Mouse (Mus musculus): ENCODE results near the gene Cep41.
A peak's percentile ranks its signal among the peaks of the same experiment; 100 is the strongest.

Gene Cep41

DNA sequence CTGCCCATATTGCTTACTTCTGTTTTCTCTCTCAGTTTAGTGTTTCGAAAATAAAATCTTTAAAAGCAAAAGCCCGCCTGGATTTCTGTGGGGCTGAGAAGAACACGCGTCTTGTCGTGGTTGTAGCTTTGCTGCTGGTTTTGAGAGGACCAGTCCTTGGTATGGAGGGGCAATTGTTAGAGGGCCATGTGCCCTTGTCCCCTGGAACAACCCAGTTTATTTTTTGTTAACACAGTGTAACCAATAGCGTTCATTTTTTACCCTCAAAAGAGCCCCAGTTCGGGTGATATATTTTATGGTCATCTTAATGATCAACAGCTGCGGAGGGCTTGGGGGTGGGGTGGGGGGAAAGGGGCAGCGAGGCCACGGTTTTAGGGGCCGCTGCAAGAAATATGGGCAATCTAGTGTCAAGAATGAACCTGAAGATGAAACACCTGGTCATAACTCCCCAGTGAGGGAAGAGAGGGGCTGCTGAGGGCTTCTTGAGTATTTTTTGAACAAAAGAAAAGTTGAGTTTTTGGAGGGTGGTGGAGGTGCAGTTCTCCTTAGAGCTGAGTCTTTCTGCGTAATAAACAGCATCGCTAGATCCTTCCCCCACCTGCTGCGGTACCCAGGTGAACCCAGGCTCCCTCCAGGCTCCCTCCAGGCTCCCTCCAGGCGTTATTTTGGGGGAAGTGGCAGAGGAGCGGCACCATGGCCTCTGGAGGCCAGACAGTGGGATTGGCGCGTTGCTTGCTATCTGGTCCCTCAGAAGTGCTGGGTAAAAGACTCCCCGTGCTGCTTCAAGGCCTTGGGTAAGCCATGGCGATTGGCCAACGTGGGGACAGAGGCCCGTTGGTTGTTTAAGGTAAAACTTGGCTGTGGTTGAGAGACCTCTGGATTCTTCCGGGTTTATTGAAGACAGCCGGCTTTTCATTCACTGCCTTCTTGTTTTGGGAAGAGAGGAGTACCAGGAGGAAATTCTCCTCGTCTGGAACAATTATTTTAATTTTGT is 17.1 kb upstream of the Cep41 start:
- DNase-seq = no peak

- no peak for DNase-seq
Measured at GRCm38 (mm10) chr6:30709115-30709514, 15.6 kb upstream of the Cep41 start.

GRCm38 (mm10) chr6:30703977-30704602 is 10.5 kb upstream of the Cep41 start:
- no peak for DNase-seq

- DNase-seq = no peak
Measured at GRCm38 (mm10) chr6:30703476-30703875, 9.9 kb upstream of the Cep41 start.

DNA sequence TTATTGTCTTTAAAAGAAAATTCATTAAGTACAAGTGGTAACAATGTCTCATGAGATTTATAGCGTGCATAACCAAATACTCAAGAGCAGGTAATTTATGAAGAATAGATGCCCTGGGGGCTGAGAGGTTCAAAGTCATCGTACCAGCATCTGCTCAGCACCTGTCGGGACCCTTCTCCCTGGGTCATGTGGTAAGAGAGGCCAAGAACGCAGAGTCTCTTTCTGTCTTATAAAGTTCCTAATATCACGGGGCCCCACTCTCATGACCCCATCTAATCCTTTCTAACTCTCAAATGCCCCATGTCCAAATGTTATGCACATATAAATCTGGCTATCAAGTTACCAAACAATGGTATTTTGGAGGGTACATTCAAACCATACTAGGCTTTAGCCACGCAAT is 9.3 kb upstream of the Cep41 start:
- no peak for DNase-seq

DNA sequence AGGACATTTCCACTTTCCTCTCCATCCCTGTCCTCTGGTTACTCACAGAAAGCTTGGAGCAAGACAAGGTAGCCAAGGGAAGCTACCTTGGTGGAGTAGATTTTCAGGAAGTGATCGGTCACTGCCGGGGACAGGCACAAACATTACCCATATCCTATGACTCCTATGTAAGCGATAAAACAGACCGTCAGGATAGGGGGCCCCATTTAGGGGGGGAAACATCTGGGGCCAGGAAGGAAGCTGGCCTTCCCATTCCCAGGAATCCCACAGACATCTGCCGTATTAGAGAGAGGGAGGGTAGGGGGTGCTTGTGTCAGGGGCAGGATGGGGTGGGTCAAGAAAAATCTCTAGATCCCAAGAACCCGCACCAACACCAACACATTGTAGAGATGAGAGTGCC is 6.6 kb upstream of the Cep41 start:
- DNase-seq = no peak

DNA sequence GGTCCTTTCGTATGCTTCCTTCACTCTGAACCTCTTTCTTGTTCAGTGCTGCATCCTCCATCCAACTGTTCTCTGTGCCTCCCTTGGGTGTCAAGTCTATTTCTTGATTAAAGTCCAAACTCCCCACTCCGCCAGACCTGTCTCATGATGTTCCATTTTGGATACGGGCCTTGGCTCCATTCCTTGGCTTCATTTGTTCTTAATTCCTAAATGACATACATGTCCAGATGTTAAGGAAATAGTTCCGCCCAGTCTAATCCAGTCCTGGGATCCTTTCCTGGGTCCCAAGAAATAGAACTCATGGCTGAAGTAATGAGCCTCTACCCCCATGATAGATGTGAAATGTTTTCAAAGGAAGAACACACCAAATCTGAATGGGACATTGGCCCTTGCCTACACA is 4.5 kb upstream of the Cep41 start:
- DNase-seq = no peak

GRCm38 (mm10) chr6:30697464-30697863 is 3.9 kb upstream of the Cep41 start:
- DNase-seq = no peak

DNA sequence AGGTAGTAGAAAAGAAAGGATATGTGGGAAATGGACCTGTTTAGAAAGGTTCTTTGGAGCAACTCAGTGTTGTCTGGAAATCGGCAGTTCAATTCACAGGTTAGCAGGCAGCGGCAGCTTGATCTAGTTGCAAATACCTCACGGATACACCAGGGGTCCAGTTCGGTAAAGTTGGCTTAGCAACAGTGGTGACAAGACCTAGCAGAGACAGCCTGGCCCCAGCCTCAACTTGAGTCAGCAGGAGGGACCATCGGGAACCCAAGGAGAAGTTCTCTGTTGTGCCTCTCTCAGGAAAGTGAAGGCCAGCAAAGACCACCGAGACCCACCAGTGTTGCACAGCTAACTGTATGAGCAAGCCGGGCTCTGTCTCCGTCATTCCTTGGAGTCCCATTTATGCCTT is 1.6 kb upstream of the Cep41 start:
- DNase-seq = no peak

GRCm38 (mm10) chr6:30694209-30694608 is 660 bp upstream of the Cep41 start:
- no peak for DNase-seq

DNA sequence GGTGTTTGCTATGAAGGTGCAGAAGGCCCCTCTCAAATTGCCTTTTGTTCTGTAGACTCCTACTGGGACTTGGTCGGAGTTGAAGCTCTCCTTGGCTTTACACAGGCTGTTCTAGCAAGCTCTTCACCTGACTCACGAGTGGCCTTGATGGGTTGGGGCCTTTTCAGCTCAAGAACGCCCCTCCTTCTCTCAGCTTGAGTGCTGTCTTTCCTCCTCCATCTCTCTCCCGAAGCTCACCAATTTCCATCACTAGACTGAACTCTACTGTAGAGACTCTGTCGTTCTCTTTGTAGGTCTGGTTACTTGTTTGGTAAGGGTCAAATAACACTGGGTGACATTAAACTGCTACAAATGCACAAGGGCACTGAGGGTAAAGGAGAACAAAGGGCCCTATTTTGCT is 723 bp downstream of the Cep41 start:
- no peak for DNase-seq

DNA sequence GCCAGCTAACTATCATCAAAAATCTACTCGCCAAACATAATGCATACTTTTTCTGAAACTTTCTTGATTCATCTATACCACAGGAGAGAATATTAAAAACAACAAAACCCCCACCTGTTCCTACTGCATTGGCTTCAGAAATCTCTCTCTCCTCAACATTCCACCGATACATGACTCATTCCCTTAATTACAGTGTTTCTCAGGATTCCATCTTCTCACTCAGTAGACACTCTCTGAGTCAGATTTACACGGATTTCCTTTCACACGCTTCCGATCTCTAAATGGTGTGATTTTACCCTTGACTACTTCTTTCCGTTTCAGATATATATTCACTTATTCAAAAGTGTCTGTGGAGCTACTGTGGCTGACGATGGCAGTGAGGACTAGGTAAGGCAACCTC is 6.4 kb downstream of the Cep41 start:
- DNase-seq = no peak

DNA sequence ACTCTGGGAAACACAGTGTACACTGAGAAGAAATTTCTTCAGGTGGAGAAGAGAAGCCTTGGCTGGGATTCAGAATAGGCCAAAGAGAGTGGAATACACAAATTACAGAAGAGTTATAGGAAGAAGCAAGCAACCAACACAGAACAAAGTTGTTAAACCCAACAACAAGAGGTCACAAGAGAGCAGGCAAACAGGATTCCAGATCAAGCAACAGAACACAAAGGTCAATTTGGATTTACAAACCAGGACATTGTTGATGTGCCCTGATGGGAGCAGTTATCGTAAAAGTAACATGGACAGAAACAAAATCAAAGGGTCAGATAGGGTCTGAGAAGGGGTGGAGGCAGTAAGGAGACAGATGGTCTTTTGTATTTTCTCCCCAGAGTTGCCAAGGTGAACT is 9.0 kb downstream of the Cep41 start:
- DNase-seq = no peak

- no peak for DNase-seq
Measured at GRCm38 (mm10) chr6:30681935-30682900, 11.3 kb downstream of the Cep41 start.

- no peak for DNase-seq
Measured at GRCm38 (mm10) chr6:30680442-30680841, 13.1 kb downstream of the Cep41 start.

DNA sequence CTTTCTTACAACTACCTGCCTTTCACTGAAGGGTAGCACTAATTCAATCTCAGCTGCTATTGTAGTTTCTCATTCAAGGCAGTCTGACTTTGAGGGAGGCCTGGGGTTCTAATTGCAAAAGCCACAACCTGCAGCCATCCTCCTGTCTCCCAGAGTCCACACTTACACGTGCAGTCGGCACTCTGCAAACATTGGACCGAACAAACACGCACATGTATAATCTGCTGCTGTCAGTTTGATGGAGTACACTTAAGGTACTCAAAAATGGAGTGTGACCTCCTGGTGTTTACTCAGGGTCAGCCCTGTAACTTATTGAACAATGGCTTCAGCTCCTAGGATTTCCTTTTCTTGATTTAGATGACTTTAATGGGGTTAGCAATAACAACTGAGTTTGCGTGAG is 14.0 kb downstream of the Cep41 start:
- no peak for DNase-seq

DNA sequence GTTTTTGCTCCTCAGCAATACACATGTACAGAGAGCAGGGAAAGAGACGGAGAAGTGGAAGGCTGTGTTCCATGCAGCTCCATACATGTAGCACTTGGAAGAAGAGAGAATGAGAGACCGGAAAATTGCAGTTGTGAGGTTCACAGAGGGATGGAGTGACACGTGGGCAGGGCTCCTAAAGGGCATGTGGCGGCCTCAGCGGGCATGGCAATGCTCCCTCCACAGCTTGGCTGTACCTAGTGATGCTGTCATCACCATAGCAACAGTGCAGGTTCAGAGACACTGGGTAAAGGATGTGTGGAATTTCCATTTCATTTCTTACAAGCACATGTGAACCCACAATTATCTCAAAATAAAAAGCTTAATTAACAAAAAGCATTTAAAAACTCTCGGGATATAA is 15.1 kb downstream of the Cep41 start:
- no peak for DNase-seq

DNA sequence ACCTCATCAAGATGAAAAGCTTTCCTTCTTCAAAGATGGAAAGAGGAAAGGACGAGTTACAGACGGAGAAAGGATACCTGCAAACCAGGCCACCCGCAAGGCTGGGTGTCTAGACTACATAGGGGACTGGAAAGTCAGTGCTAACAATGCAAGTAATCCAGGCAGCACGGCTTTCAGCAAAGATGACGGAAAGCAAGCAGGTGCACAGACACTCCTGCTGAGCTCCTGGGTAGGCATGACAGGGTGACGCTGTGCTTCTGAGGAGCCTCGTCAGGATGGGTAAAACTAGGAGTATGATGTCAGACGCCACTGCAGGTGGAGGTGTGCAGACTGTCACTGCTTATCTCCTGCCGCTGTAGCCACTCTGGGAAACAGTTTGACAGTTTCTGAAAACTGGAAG is 16.0 kb downstream of the Cep41 start:
- DNase-seq = no peak

DNA sequence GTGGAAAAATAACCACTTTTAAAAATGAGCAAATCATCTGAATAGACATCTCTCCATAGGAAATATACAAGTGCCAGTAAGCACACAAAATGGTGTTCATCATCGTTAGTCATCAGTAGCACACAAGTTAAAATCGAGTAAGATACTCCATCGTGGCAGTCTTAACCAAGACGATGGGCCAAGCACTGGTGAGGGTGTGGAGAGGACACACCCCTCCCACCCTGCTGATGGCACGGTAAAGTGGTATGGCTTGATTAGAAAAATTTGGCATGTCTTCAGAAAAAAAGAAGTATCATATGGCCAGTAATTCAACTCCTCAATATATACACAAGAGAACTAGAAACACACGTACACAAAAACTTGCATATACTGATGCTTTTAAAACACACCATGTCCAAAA is 17.0 kb downstream of the Cep41 start:
- DNase-seq = no peak

GRCm38 (mm10) chr6:30675281-30675771 is 18.2 kb downstream of the Cep41 start:
- no peak for DNase-seq

GRCm38 (mm10) chr6:30674714-30675280 is 18.8 kb downstream of the Cep41 start:
- DNase-seq = no peak

DNA sequence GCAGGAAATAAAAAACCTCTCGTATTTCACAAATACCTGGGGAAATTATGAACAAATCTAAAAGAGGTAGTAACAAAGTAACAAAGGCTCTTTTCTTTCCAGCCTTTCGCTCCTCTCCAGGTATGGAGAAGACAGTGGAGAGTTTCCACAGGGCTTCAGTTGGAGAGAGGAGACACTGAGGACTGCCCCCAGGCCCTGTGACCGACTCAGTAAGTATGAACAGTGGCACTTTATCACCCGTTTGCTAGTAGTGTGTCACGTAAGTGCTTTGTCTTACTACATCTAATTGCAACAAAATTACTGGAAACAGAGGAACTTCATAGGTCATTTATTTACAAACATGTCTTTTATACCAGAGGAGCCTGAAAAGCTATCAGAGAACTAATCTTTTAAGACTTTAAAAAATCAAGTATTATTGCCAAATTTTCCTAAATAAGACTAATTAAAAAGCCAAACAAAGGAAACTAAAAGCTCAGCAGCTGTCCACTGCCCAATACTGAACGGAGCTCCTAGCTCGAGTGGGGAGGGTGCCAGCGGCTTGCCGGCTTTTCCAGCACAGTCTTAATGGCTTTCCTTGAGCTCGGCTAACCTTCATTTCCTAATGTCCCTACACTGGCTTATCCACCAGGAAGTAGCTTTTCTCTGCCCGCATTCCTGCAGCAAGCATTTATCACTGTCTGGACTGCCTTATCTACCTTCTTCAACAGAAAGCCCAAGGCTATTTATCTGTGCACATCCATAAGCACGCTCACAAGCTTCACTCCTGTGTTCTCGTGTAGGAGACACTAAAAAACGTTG is 19.6 kb downstream of the Cep41 start:
- DNase-seq = peak; percentile 13
